29 mouse cellular contexts compared by ENCODE assay signal in genomic region chr10:100030385-100030784, GRCm38 (mm10). TPM values are rescaled to one million over a fixed set of nuclear protein-coding genes. Genes with fewer than 3 reads are reported as not detected.
A peak's percentile ranks its signal among the peaks of the same experiment; 100 is the strongest.
DNase-seq lines count a peak whose midpoint lies in the region; ATAC-seq and TF ChIP-seq lines count a peak whose summit lies in the region.
"Had no signal": no experiment of that assay in that cellular context is flagged by ENCODE, and none has a peak within 500 bp of the region (broad histone marks: within the 10 kb centered on the region; RNA-seq: fewer than 3 reads in every experiment).

No protein-coding gene starts in this region.

- no peak overlapping the region for H3K4me3 ChIP-seq in forebrain, postnatal 0 days (ENCODE audit: low read depth, low read length)
- no peak overlapping the region for H3K4me3 ChIP-seq in forebrain, embryonic 13.5 days
- no peak overlapping the region for H3K4me3 ChIP-seq in small intestine, adult 2 months (ENCODE audit: low read depth, low read length)
- H3K4me3 ChIP-seq: hindbrain, embryonic 10.5 days; hindbrain, embryonic 15.5 days; kidney, embryonic 15.5 days; layer of hippocampus, adult 2 months; lung, embryonic 15.5 days had no signal

- no peaks in the 10 kb centered on the region; the same call in 1 of the 2 replicates for H3K4me1 ChIP-seq in forebrain, postnatal 0 days (ENCODE audit: insufficient read depth)
- H3K4me1 ChIP-seq in forebrain, embryonic 13.5 days, result peaks cover 17% of the 10 kb centered on the region
- peaks cover 12% of the 10 kb centered on the region; the same call in 1 of the 2 replicates for H3K4me1 ChIP-seq in small intestine, adult 2 months (ENCODE audit: control insufficient read depth, insufficient read depth, insufficient read length, low read length)
- H3K4me1 ChIP-seq: hindbrain, embryonic 15.5 days had no signal

- no peak overlapping the region for H3K9ac ChIP-seq in forebrain, postnatal 0 days
- no peak overlapping the region for H3K9ac ChIP-seq in forebrain, embryonic 13.5 days
- H3K9ac ChIP-seq: hindbrain, embryonic 15.5 days; kidney, embryonic 15.5 days; liver, embryonic 14.5 days; lung, embryonic 15.5 days had no signal

- no peak overlapping the region for H3K4me2 ChIP-seq in forebrain, postnatal 0 days (ENCODE audit: low read depth)
- no peak overlapping the region for H3K4me2 ChIP-seq in forebrain, embryonic 13.5 days
- H3K4me2 ChIP-seq: hindbrain, embryonic 15.5 days; kidney, embryonic 15.5 days had no signal

- TF ChIP-seq POLR2A in small intestine, adult 2 months (IDR thresholded peaks at IDR 0.05; ENCODE audit: low read depth, low read length), result no peak

- no peak for DNase-seq in forebrain, postnatal 0 days
- DNase-seq in left cerebral cortex, postnatal 36 days (ENCODE audit: low spot score in 2 of 2), result peak; percentile 27 to 28
- DNase-seq in left cerebral cortex, postnatal 10 days (ENCODE audit: extremely low spot score in 1 of 2, low spot score in 2 of 2), result no peak
- peak; percentile 75 for DNase-seq in right cerebral cortex, adult 18-20 months
- DNase-seq in right cerebral cortex, postnatal 25 days, result no peak
- no peak for DNase-seq in embryo, embryonic 10 days (ENCODE audit: low spot score)
- DNase-seq: adrenal gland, postnatal 14 days; cerebellum, adult 2 months; cerebellum, postnatal 14 days; gastrocnemius, postnatal 14 days; heart, postnatal 14 days; kidney, adult 11 months; kidney, postnatal 36 days; liver; thymus, adult 18-20 months; thymus, postnatal 25 days had no signal

- no peak overlapping the region for H3K27ac ChIP-seq in forebrain, postnatal 0 days (ENCODE audit: low read depth, low read length)
- H3K27ac ChIP-seq in forebrain, embryonic 13.5 days, result no peak overlapping the region
- 0 out of 2 replicates have a peak overlapping the region, but pooled peaks have one; percentile 16 for H3K27ac ChIP-seq in small intestine, adult 2 months (ENCODE audit: insufficient read depth, low read depth, low read length)
- H3K27ac ChIP-seq: hindbrain, embryonic 10.5 days; hindbrain, embryonic 15.5 days; kidney, embryonic 15.5 days; layer of hippocampus, adult 2 months; liver, embryonic 14.5 days; stomach, postnatal 0 days had no signal

- 0 out of 2 replicates have a peak, but pooled peaks have one; percentile 32 for ATAC-seq in forebrain, postnatal 0 days
- no peak for ATAC-seq in forebrain, embryonic 13.5 days
- ATAC-seq: CD4-positive, CD25-positive, alpha-beta regulatory T cell, adult 4 months; inflammation-experienced regulatory T-cells, adult 6 months; midbrain, embryonic 16.5 days had no signal

- H3K36me3 ChIP-seq in forebrain, postnatal 0 days (ENCODE audit: insufficient read depth), result no peaks in the 10 kb centered on the region
- H3K36me3 ChIP-seq in forebrain, embryonic 13.5 days (ENCODE audit: poor library complexity, severe bottlenecking), result no peaks in the 10 kb centered on the region
- peaks cover 1% of the 10 kb centered on the region; the same call in 1 of the 2 replicates for H3K36me3 ChIP-seq in small intestine, adult 2 months (ENCODE audit: control insufficient read depth, insufficient read depth, low read length)
- H3K36me3 ChIP-seq: hindbrain, embryonic 10.5 days; hindbrain, embryonic 15.5 days; kidney, embryonic 15.5 days; lung, embryonic 15.5 days had no signal

- intact Hi-C loops in left cerebral cortex, postnatal 36 days (cut with DNase I), result no loop called here
- intact Hi-C loops in left cerebral cortex, postnatal 10 days (cut with DNase I), result no loop called here

- TF ChIP-seq CTCF in forebrain, postnatal 0 days (IDR thresholded peaks at IDR 0.05; ENCODE audit: low read depth), result no peak
- no peak for TF ChIP-seq CTCF in small intestine, adult 2 months (IDR thresholded peaks at IDR 0.05; ENCODE audit: extremely low read depth, insufficient read length, insufficient replicate concordance, low read depth, low read length)

- H3K27me3 ChIP-seq in forebrain, postnatal 0 days (ENCODE audit: insufficient read depth, low read length), result no peaks in the 10 kb centered on the region
- 0 out of 2 replicates have a peak, but pooled peaks cover 3% of the 10 kb centered on the region for H3K27me3 ChIP-seq in forebrain, embryonic 13.5 days
- no peaks in the 10 kb centered on the region for H3K27me3 ChIP-seq in small intestine, adult 2 months (ENCODE audit: control insufficient read depth, insufficient read depth, low read length)
- H3K27me3 ChIP-seq: hindbrain, embryonic 15.5 days; kidney, embryonic 15.5 days; lung, embryonic 15.5 days had no signal

- WGBS in forebrain, postnatal 0 days, result 59% methylated on average over 5 of the region's 5 CpGs
- 72% methylated on average over 5 of the region's 5 CpGs for WGBS in forebrain, embryonic 13.5 days
- 91% methylated on average over 5 of the region's 5 CpGs for WGBS in small intestine, adult 2 months

- H3K9me3 ChIP-seq in forebrain, postnatal 0 days (ENCODE audit: low read length), result no peaks in the 10 kb centered on the region
- peaks cover 7% of the 10 kb centered on the region for H3K9me3 ChIP-seq in forebrain, embryonic 13.5 days (replicated peaks)
- H3K9me3 ChIP-seq: hindbrain, embryonic 10.5 days; hindbrain, embryonic 15.5 days; kidney, embryonic 15.5 days; lung, embryonic 15.5 days had no signal

RNA-seq across cellular contexts. Expression of gene Kitl, which starts 15.0 kb away (rescaled TPM):
- 76.6 and 110 TPM in 2 replicates for total RNA-seq in forebrain, postnatal 0 days (2014; rRNA removed)
- 45.0 and 81.6 TPM in 2 replicates for polyA plus RNA-seq in forebrain, postnatal 0 days (2015; fragmentation: Nextera tagmentation; extraction: Ambion mirVana)
- 19.6 and 26.6 TPM in 2 replicates for polyA plus RNA-seq in forebrain, embryonic 13.5 days (2015; fragmentation: Nextera tagmentation; extraction: Ambion mirVana)
- total RNA-seq in left cerebral cortex, postnatal 36 days (2021), result 10 to 100 TPM; 49.8 to 61.9 TPM
- total RNA-seq in left cerebral cortex, postnatal 10 days (2021), result 10 to 100 TPM; 55.7 to 60.0 TPM
- polyA plus RNA-seq in small intestine, adult 2 months (2012; rRNA removed), result 4.9 and 15.2 TPM in 2 replicates
- total RNA-seq: neutrophil, adult 5-6 weeks had no signal

Comparison
In these comparisons a context has a peak if more than half of its experiments do, and no peak if none do; other contexts are left out.
1. DNase-seq: peak in left cerebral cortex, postnatal 36 days (2 of 2) and right cerebral cortex, adult 18-20 months (single experiment); none in forebrain, postnatal 0 days (single experiment), left cerebral cortex, postnatal 10 days (0 of 2), right cerebral cortex, postnatal 25 days (single experiment) and embryo, embryonic 10 days (single experiment).